Mouse (Mus musculus) embryonic facial prominence, embryonic 11.5 days (tissue): Measurements from ENCODE around the gene Tal1. TPM values are rescaled to one million over a fixed set of nuclear protein-coding genes. Genes with fewer than 3 reads are reported as not detected.

Experiments
- polyA plus RNA-seq: library from polyadenylated mRNA; unstranded; fragments of >200 nt; fragmentation: Nextera tagmentation; extraction: Ambion mirVana; gene quantifications from 2 replicates; pipeline ENCODE4 v1.2.1, GENCODE M21; 2014

The Tal1 gene
- polyA plus RNA-seq, 1 experiment from 2014 or later = 4.8 TPM

Other genes starting within 250 kb of the Tal1 start
- gene Gm12830, start 234.7 kb upstream of the Tal1 start, polyA plus RNA-seq = not detected in 2 replicates
- 2.7 and 3.6 TPM in 2 replicates for gene Foxd2, start 147.6 kb upstream of the Tal1 start, polyA plus RNA-seq
- gene Foxe3, start 130.4 kb upstream of the Tal1 start, polyA plus RNA-seq = 1.1 and 3.1 TPM in 2 replicates
- gene Cmpk1, start 69.2 kb upstream of the Tal1 start, polyA plus RNA-seq = 120 and 132 TPM in 2 replicates
- gene Stil, start 56.3 kb upstream of the Tal1 start, polyA plus RNA-seq = 23.1 and 25.1 TPM in 2 replicates
- gene Pdzk1ip1, start 32.3 kb downstream of the Tal1 start, polyA plus RNA-seq = 11.3 and 13.1 TPM in 2 replicates
- 0.42 and 0.50 TPM in 2 replicates for gene Cyp4x1, start 77.9 kb downstream of the Tal1 start, polyA plus RNA-seq
- not detected in 2 replicates for gene Cyp4a29, start 185.7 kb downstream of the Tal1 start, polyA plus RNA-seq
- not detected in 2 replicates for gene Cyp4a12a, start 242.6 kb downstream of the Tal1 start, polyA plus RNA-seq